Mouse (Mus musculus) embryonic facial prominence, embryonic 12.5 days (tissue): ENCODE measurements around the gene Nphs1. TPM values are rescaled to one million over a fixed set of nuclear protein-coding genes. Genes with fewer than 3 reads are reported as not detected.
"Not testable (repeated sequence)": the region's sequence is repeated elsewhere in the genome, so short reads cannot be mapped to it uniquely, and the experiment has no call there.

Experiments
- ATAC-seq: fragments of 200-750 bp; cut with Nextera tagmentation; 2 replicates; pipeline ENCODE4 v1.8.0; 2017; ENCODE audit not compliant: insufficient number of reproducible peaks, insufficient read depth, low FRiP score, low TSS enrichment
- H3K27ac ChIP-seq: fragments of 300-500 bp; sonication (generic); 2 replicates; pipeline ENCODE4 v1.5.1; 2016; ENCODE audit warnings: mild to moderate bottlenecking
- H3K27me3 ChIP-seq: fragments of 300-500 bp; sonication (generic); 2 replicates; pipeline ENCODE4 v1.6.1; 2016; ENCODE audit warnings: mild to moderate bottlenecking, moderate library complexity
- H3K36me3 ChIP-seq: fragments of 300-500 bp; sonication (generic); 2 replicates; pipeline ENCODE4 v1.6.1; 2016; ENCODE audit warnings: mild to moderate bottlenecking
- H3K4me1 ChIP-seq: fragments of 300-500 bp; sonication (generic); 2 replicates; pipeline ENCODE4 v1.6.1; 2016
- H3K4me2 ChIP-seq: fragments of 300-500 bp; sonication (generic); replicated peaks from 2 replicates; pipeline ENCODE4 v1.6.1; 2016; ENCODE audit warnings: mild to moderate bottlenecking, moderate library complexity
- H3K4me3 ChIP-seq: fragments of 300-500 bp; sonication (generic); 2 replicates; pipeline ENCODE4 v1.5.1; 2016; ENCODE audit warnings: mild to moderate bottlenecking
- H3K9ac ChIP-seq: fragments of 300-500 bp; sonication (generic); 2 replicates; pipeline ENCODE4 v1.6.1; 2016; ENCODE audit warnings: mild to moderate bottlenecking, moderate library complexity
- H3K9me3 ChIP-seq: fragments of 300-500 bp; sonication (generic); 2 replicates; pipeline ENCODE4 v1.6.1; 2016; ENCODE audit warnings: mild to moderate bottlenecking, moderate library complexity
- WGBS: fragments of 180-500 bp; shearing (Covaris S2); methylation state at CpG from one replicate; pipeline ENCODE4 v1.1.7; 2016; 5-methylcytosine and 5-hydroxymethylcytosine counted together
- polyA plus RNA-seq: library from polyadenylated mRNA; unstranded; fragments of >200 nt; fragmentation: Nextera tagmentation; extraction: Ambion mirVana; gene quantifications from 2 replicates; pipeline ENCODE4 v1.2.1, GENCODE M21; 2016

Nphs1 gene
- polyA plus RNA-seq, 1 experiment from 2014 or later, result 0.29 TPM

- H3K27ac ChIP-seq, H3K36me3 ChIP-seq, H3K9me3 ChIP-seq, H3K9ac ChIP-seq, ATAC-seq, H3K4me1 ChIP-seq, H3K27me3 ChIP-seq, H3K4me2 ChIP-seq, H3K4me3 ChIP-seq: not testable (repeated sequence)
- 60% methylated on average over 5 of the region's 5 CpGs for WGBS
Measured at GRCm38 (mm10) chr7:30495506-30496042, 37.5 kb downstream of the Nphs1 start.

- H3K9me3 ChIP-seq, H3K4me1 ChIP-seq, H3K27ac ChIP-seq, ATAC-seq, H3K4me2 ChIP-seq, H3K36me3 ChIP-seq, H3K27me3 ChIP-seq, H3K4me3 ChIP-seq, H3K9ac ChIP-seq: not testable (repeated sequence)
- WGBS, result 72% methylated on average over 5 of the region's 5 CpGs
Measured at GRCm38 (mm10) chr7:30501159-30501558, 43.0 kb downstream of the Nphs1 start.

GRCm38 (mm10) chr7:30508061-30508460 lies 49.9 kb downstream of the Nphs1 start:
- H3K4me2 ChIP-seq, result no peak overlapping the region
- 59% methylated on average over 4 of the region's 4 CpGs for WGBS

GRCm38 (mm10) chr7:30515003-30515760 lies 57.1 kb downstream of the Nphs1 start:
- no peak overlapping the region for H3K9ac ChIP-seq
- H3K4me3 ChIP-seq, result no peak overlapping the region
- no peaks in the 10 kb centered on the region for H3K9me3 ChIP-seq
- no peaks in the 10 kb centered on the region for H3K4me1 ChIP-seq
- no peaks in the 10 kb centered on the region for H3K36me3 ChIP-seq
- H3K27ac ChIP-seq, result no peak overlapping the region
- H3K27me3 ChIP-seq, result no peaks in the 10 kb centered on the region; the same call in 1 of the 2 replicates
- WGBS, result 56% methylated on average over 24 of the region's 24 CpGs
- no peak overlapping the region for H3K4me2 ChIP-seq
- ATAC-seq, result no peak

More at GRCm38 (mm10) chr7:30508061-30508460, 49.9 kb downstream of the Nphs1 start:
- H3K9me3 ChIP-seq, result no peaks in the 10 kb centered on the region
- no peaks in the 10 kb centered on the region for H3K27me3 ChIP-seq
- no peak overlapping the region for H3K27ac ChIP-seq
- no peaks in the 10 kb centered on the region for H3K4me1 ChIP-seq
- no peaks in the 10 kb centered on the region for H3K36me3 ChIP-seq
- no peak overlapping the region for H3K4me3 ChIP-seq
- H3K9ac ChIP-seq, result no peak overlapping the region
- ATAC-seq, result no peak

GRCm38 (mm10) chr7:30518325-30518724 lies 60.2 kb downstream of the Nphs1 start:
- Histone ChIP-seq H3K4me2 (no peak overlapping the region), H3K4me1 (no peaks in the 10 kb centered on the region), H3K27me3 (no peaks in the 10 kb centered on the region; the same call in 1 of the 2 replicates), H3K9ac (no peak overlapping the region), H3K36me3 (peaks cover 10% of the 10 kb centered on the region), H3K4me3 (no peak overlapping the region), H3K27ac (no peak overlapping the region), H3K9me3 (no peaks in the 10 kb centered on the region)
- no peak for ATAC-seq
- 29% methylated on average over 8 of the region's 8 CpGs for WGBS

- Histone ChIP-seq H3K4me3 (no peak overlapping the region), H3K9ac (no peak overlapping the region), H3K4me1 (no peaks in the 10 kb centered on the region), H3K9me3 (no peaks in the 10 kb centered on the region), H3K27ac (no peak overlapping the region), H3K27me3 (no peaks in the 10 kb centered on the region), H3K36me3 (peaks cover 29% of the 10 kb centered on the region), H3K4me2 (no peak overlapping the region)
- 75% methylated on average over 4 of the region's 4 CpGs for WGBS
- no peak for ATAC-seq
Measured at GRCm38 (mm10) chr7:30520396-30520795, 62.3 kb downstream of the Nphs1 start.

- H3K27me3 ChIP-seq, result no peaks in the 10 kb centered on the region
- peaks cover 30% of the 10 kb centered on the region for H3K36me3 ChIP-seq
- no peak overlapping the region for H3K4me2 ChIP-seq
- peaks cover 2% of the 10 kb centered on the region for H3K4me1 ChIP-seq
- H3K9ac ChIP-seq, result no peak overlapping the region; the same call in 1 of the 2 replicates
- no peak for ATAC-seq
- no peak overlapping the region for H3K27ac ChIP-seq
- H3K9me3 ChIP-seq, result no peaks in the 10 kb centered on the region
- WGBS, result 78% methylated on average over 5 of the region's 5 CpGs
- H3K4me3 ChIP-seq, result no peak overlapping the region
Measured at GRCm38 (mm10) chr7:30520856-30521255, 62.7 kb downstream of the Nphs1 start.

GRCm38 (mm10) chr7:30522871-30523270 lies 64.8 kb downstream of the Nphs1 start:
- WGBS, result 73% methylated on average over 10 of the region's 10 CpGs
- Histone ChIP-seq H3K9ac (no peak overlapping the region), H3K27ac (no peak overlapping the region), H3K36me3 (peaks cover 50% of the 10 kb centered on the region), H3K4me1 (peaks cover 13% of the 10 kb centered on the region), H3K27me3 (no peaks in the 10 kb centered on the region), H3K4me2 (no peak overlapping the region), H3K9me3 (no peaks in the 10 kb centered on the region), H3K4me3 (no peak overlapping the region)
- no peak for ATAC-seq

GRCm38 (mm10) chr7:30524487-30524886 lies 66.4 kb downstream of the Nphs1 start:
- no peak for ATAC-seq
- peaks cover 66% of the 10 kb centered on the region for H3K36me3 ChIP-seq
- no peak overlapping the region for H3K4me2 ChIP-seq
- WGBS, result 84% methylated on average over 6 of the region's 6 CpGs
- H3K4me3 ChIP-seq, result no peak overlapping the region
- H3K4me1 ChIP-seq, result peaks cover 13% of the 10 kb centered on the region
- H3K27ac ChIP-seq, result no peak overlapping the region
- no peaks in the 10 kb centered on the region for H3K27me3 ChIP-seq
- H3K9ac ChIP-seq, result no peak overlapping the region
- H3K9me3 ChIP-seq, result no peaks in the 10 kb centered on the region

- no peaks in the 10 kb centered on the region for H3K27me3 ChIP-seq
- H3K9me3 ChIP-seq, result no peaks in the 10 kb centered on the region
- no peak for ATAC-seq
- H3K36me3 ChIP-seq, result peaks cover 79% of the 10 kb centered on the region
- H3K4me3 ChIP-seq, result no peak overlapping the region
- no peak overlapping the region; the same call in 1 of the 2 replicates for H3K9ac ChIP-seq
- 22% methylated on average over 10 of the region's 10 CpGs for WGBS
- H3K4me2 ChIP-seq, result peak overlapping the region; percentile 27
- H3K4me1 ChIP-seq, result peaks cover 13% of the 10 kb centered on the region
- H3K27ac ChIP-seq, result peak overlapping the region; percentile 61
Measured at GRCm38 (mm10) chr7:30525954-30526353, 67.8 kb downstream of the Nphs1 start.

GRCm38 (mm10) chr7:30526399-30526798 lies 68.3 kb downstream of the Nphs1 start:
- H3K36me3 ChIP-seq, result peaks cover 83% of the 10 kb centered on the region
- H3K4me2 ChIP-seq, result peak overlapping the region; percentile 27
- ATAC-seq, result no peak
- peaks cover 16% of the 10 kb centered on the region for H3K4me1 ChIP-seq
- H3K9ac ChIP-seq, result peak overlapping the region; percentile 24; the same call in 1 of the 2 replicates
- H3K4me3 ChIP-seq, result no peak overlapping the region
- 15% methylated on average over 17 of the region's 17 CpGs for WGBS
- H3K27ac ChIP-seq, result peak overlapping the region; percentile 61
- no peaks in the 10 kb centered on the region for H3K9me3 ChIP-seq
- no peaks in the 10 kb centered on the region for H3K27me3 ChIP-seq

- peaks cover 89% of the 10 kb centered on the region for H3K36me3 ChIP-seq
- H3K9me3 ChIP-seq, result no peaks in the 10 kb centered on the region
- peak overlapping the region; percentile 61; the same call in 1 of the 2 replicates for H3K27ac ChIP-seq
- H3K4me1 ChIP-seq, result peaks cover 21% of the 10 kb centered on the region
- H3K4me3 ChIP-seq, result no peak overlapping the region
- H3K4me2 ChIP-seq, result peak overlapping the region; percentile 27; the same call in 1 of the 2 replicates
- H3K27me3 ChIP-seq, result no peaks in the 10 kb centered on the region; the same call in 1 of the 2 replicates
- WGBS, result 75% methylated on average over 14 of the region's 14 CpGs
- ATAC-seq, result no peak
- H3K9ac ChIP-seq, result peak overlapping the region; percentile 24; the same call in 1 of the 2 replicates
Measured at GRCm38 (mm10) chr7:30526981-30527380, 68.9 kb downstream of the Nphs1 start.
